Mouse (Mus musculus) heart, embryonic 13.5 days (tissue): ENCODE data around the gene Agap1. TPM values are rescaled to one million over a fixed set of nuclear protein-coding genes. Genes with fewer than 3 reads are reported as not detected.

Experiments
- ATAC-seq: fragments of 200-750 bp; cut with Nextera tagmentation; 2 replicates; pipeline ENCODE4 v1.8.0; 2017; ENCODE audit warnings: moderate TSS enrichment; ENCODE audit not compliant: insufficient number of reproducible peaks, low FRiP score, low TSS enrichment; ENCODE audit errors: extremely low read depth
- H3K27ac ChIP-seq: fragments of 300-500 bp; sonication (generic); replicated peaks from 2 replicates; pipeline ENCODE4 v1.5.1; 2015; ENCODE audit warnings: moderate library complexity, mild to moderate bottlenecking, inconsistent platforms
- H3K27me3 ChIP-seq: fragments of 300-500 bp; sonication (generic); replicated peaks from 2 replicates; pipeline ENCODE4 v1.6.1; 2015; ENCODE audit warnings: mild to moderate bottlenecking, inconsistent platforms
- H3K36me3 ChIP-seq: fragments of 300-500 bp; sonication (generic); 2 replicates; pipeline ENCODE4 v1.6.1; 2015; ENCODE audit warnings: mild to moderate bottlenecking, inconsistent platforms
- H3K4me1 ChIP-seq: fragments of 300-500 bp; sonication (generic); 2 replicates; pipeline ENCODE4 v1.6.1; 2015; ENCODE audit warnings: inconsistent platforms
- H3K4me2 ChIP-seq: fragments of 300-500 bp; sonication (generic); 2 replicates; pipeline ENCODE4 v1.6.1; 2015; ENCODE audit warnings: inconsistent platforms, mild to moderate bottlenecking, moderate library complexity
- H3K4me3 ChIP-seq: fragments of 300-500 bp; sonication (generic); 2 replicates; pipeline ENCODE4 v1.5.1; 2015; ENCODE audit warnings: moderate library complexity, mild to moderate bottlenecking, inconsistent platforms
- H3K9ac ChIP-seq: fragments of 300-500 bp; sonication (generic); 2 replicates; pipeline ENCODE4 v1.6.1; 2015; ENCODE audit warnings: inconsistent platforms, mild to moderate bottlenecking, moderate library complexity
- H3K9me3 ChIP-seq: fragments of 300-500 bp; sonication (generic); 2 replicates; pipeline ENCODE4 v1.6.1; 2016; ENCODE audit warnings: inconsistent platforms
- WGBS: fragments of 180-500 bp; shearing (Covaris S2); methylation state at CpG from one replicate; pipeline ENCODE4 v1.1.7; 2015; ENCODE audit warnings: mixed read lengths; 5-methylcytosine and 5-hydroxymethylcytosine counted together
- polyA plus RNA-seq: library from polyadenylated mRNA; unstranded; fragments of >200 nt; fragmentation: Nextera tagmentation; extraction: Ambion mirVana; gene quantifications from 2 replicates; pipeline ENCODE4 v1.2.1, GENCODE M21; 2015

The Agap1 gene
- polyA plus RNA-seq, 1 experiment from 2014 or later, result 7.1 TPM

- Histone ChIP-seq H3K4me3 (no peak overlapping the region), H3K9ac (no peak overlapping the region), H3K4me2 (no peak overlapping the region; the same call in 1 of the 2 replicates), H3K27ac (peak overlapping the region; percentile 67), H3K4me1 (peaks cover 27% of the 10 kb centered on the region), H3K36me3 (peaks cover 14% of the 10 kb centered on the region), H3K9me3 (no peaks in the 10 kb centered on the region), H3K27me3 (no peaks in the 10 kb centered on the region)
- 45% methylated on average over 6 of the region's 6 CpGs for WGBS
- ATAC-seq, result no peak
Observed at GRCm38 (mm10) chr1:89724555-89724954, 269.9 kb downstream of the Agap1 start.

GRCm38 (mm10) chr1:89724957-89725356, 270.4 kb downstream of the Agap1 start:
- Histone ChIP-seq H3K9ac (no peak overlapping the region), H3K4me1 (peaks cover 30% of the 10 kb centered on the region), H3K9me3 (no peaks in the 10 kb centered on the region), H3K27ac (peak overlapping the region; percentile 67), H3K27me3 (no peaks in the 10 kb centered on the region), H3K36me3 (peaks cover 14% of the 10 kb centered on the region), H3K4me3 (no peak overlapping the region), H3K4me2 (no peak overlapping the region)
- WGBS, result 71% methylated on average over 9 of the region's 9 CpGs
- ATAC-seq, result no peak

- Histone ChIP-seq H3K9me3 (no peaks in the 10 kb centered on the region), H3K4me1 (peaks cover 25% of the 10 kb centered on the region), H3K4me2 (no peak overlapping the region), H3K27ac (no peak overlapping the region), H3K9ac (no peak overlapping the region), H3K36me3 (peaks cover 24% of the 10 kb centered on the region), H3K4me3 (no peak overlapping the region), H3K27me3 (no peaks in the 10 kb centered on the region)
- no peak for ATAC-seq
- WGBS, result 89% methylated on average over 6 of the region's 6 CpGs
Observed at GRCm38 (mm10) chr1:89728481-89728880, 273.9 kb downstream of the Agap1 start.

- 69% methylated on average over 13 of the region's 13 CpGs for WGBS
- no peaks in the 10 kb centered on the region for H3K9me3 ChIP-seq
- no peak overlapping the region for H3K4me2 ChIP-seq
- H3K27me3 ChIP-seq, result no peaks in the 10 kb centered on the region
- H3K9ac ChIP-seq, result no peak overlapping the region
- H3K4me3 ChIP-seq, result no peak overlapping the region
- H3K36me3 ChIP-seq, result peaks cover 28% of the 10 kb centered on the region
- peaks cover 9% of the 10 kb centered on the region for H3K4me1 ChIP-seq
- H3K27ac ChIP-seq, result no peak overlapping the region
- ATAC-seq, result no peak
Observed at GRCm38 (mm10) chr1:89730589-89731195, 276.1 kb downstream of the Agap1 start.

GRCm38 (mm10) chr1:89734368-89734767, 279.8 kb downstream of the Agap1 start:
- H3K27me3 ChIP-seq, result no peaks in the 10 kb centered on the region
- peaks cover 14% of the 10 kb centered on the region for H3K36me3 ChIP-seq
- no peak for ATAC-seq
- no peak overlapping the region for H3K4me2 ChIP-seq
- no peak overlapping the region for H3K4me3 ChIP-seq
- no peaks in the 10 kb centered on the region for H3K9me3 ChIP-seq
- no peak overlapping the region for H3K27ac ChIP-seq
- no peak overlapping the region for H3K9ac ChIP-seq
- peaks cover 12% of the 10 kb centered on the region for H3K4me1 ChIP-seq
- WGBS, result 78% methylated on average over 9 of the region's 9 CpGs

GRCm38 (mm10) chr1:89735146-89735545, 280.5 kb downstream of the Agap1 start:
- Histone ChIP-seq H3K9me3 (no peaks in the 10 kb centered on the region), H3K9ac (no peak overlapping the region), H3K36me3 (peaks cover 14% of the 10 kb centered on the region), H3K4me2 (no peak overlapping the region), H3K4me3 (no peak overlapping the region), H3K27ac (no peak overlapping the region), H3K27me3 (no peaks in the 10 kb centered on the region), H3K4me1 (peaks cover 11% of the 10 kb centered on the region)
- WGBS, result 70% methylated on average over 6 of the region's 6 CpGs
- ATAC-seq, result no peak

GRCm38 (mm10) chr1:89736021-89736420, 281.4 kb downstream of the Agap1 start:
- Histone ChIP-seq H3K27me3 (no peaks in the 10 kb centered on the region), H3K27ac (no peak overlapping the region), H3K4me3 (no peak overlapping the region), H3K4me2 (no peak overlapping the region), H3K9me3 (no peaks in the 10 kb centered on the region), H3K4me1 (peaks cover 7% of the 10 kb centered on the region), H3K36me3 (peaks cover 15% of the 10 kb centered on the region), H3K9ac (no peak overlapping the region)
- 86% methylated on average over 6 of the region's 6 CpGs for WGBS
- no peak for ATAC-seq

- no peak overlapping the region for H3K4me3 ChIP-seq
- no peak overlapping the region for H3K9ac ChIP-seq
- no peak overlapping the region for H3K4me2 ChIP-seq
- no peaks in the 10 kb centered on the region for H3K9me3 ChIP-seq
- WGBS, result 65% methylated on average over 17 of the region's 17 CpGs
- H3K36me3 ChIP-seq, result peaks cover 19% of the 10 kb centered on the region
- no peak overlapping the region for H3K27ac ChIP-seq
- ATAC-seq, result no peak
- H3K4me1 ChIP-seq, result peaks cover 7% of the 10 kb centered on the region
- no peaks in the 10 kb centered on the region for H3K27me3 ChIP-seq
Observed at GRCm38 (mm10) chr1:89739067-89739774, 284.6 kb downstream of the Agap1 start.

GRCm38 (mm10) chr1:89739775-89740099, 285.1 kb downstream of the Agap1 start:
- no peaks in the 10 kb centered on the region for H3K27me3 ChIP-seq
- no peak overlapping the region for H3K9ac ChIP-seq
- peaks cover 24% of the 10 kb centered on the region for H3K36me3 ChIP-seq
- no peak for ATAC-seq
- H3K4me1 ChIP-seq, result peaks cover 7% of the 10 kb centered on the region
- no peak overlapping the region for H3K27ac ChIP-seq
- no peak overlapping the region for H3K4me2 ChIP-seq
- 36% methylated on average over 3 of the region's 3 CpGs for WGBS
- H3K4me3 ChIP-seq, result no peak overlapping the region
- no peaks in the 10 kb centered on the region for H3K9me3 ChIP-seq

GRCm38 (mm10) chr1:89742359-89742758, 287.8 kb downstream of the Agap1 start:
- no peak for ATAC-seq
- no peaks in the 10 kb centered on the region for H3K9me3 ChIP-seq
- WGBS, result 61% methylated on average over 3 of the region's 3 CpGs

GRCm38 (mm10) chr1:89746171-89746570, 291.6 kb downstream of the Agap1 start:
- Histone ChIP-seq H3K36me3 (peaks cover 32% of the 10 kb centered on the region), H3K4me1 (peaks cover 14% of the 10 kb centered on the region), H3K9me3 (no peaks in the 10 kb centered on the region), H3K4me3 (no peak overlapping the region), H3K27me3 (no peaks in the 10 kb centered on the region), H3K27ac (no peak overlapping the region), H3K4me2 (no peak overlapping the region), H3K9ac (no peak overlapping the region)
- no peak for ATAC-seq
- 93% methylated on average over 3 of the region's 3 CpGs for WGBS

More at GRCm38 (mm10) chr1:89742359-89742758, 287.8 kb downstream of the Agap1 start:
- H3K4me1 ChIP-seq, result peaks cover 7% of the 10 kb centered on the region
- no peaks in the 10 kb centered on the region for H3K27me3 ChIP-seq
- H3K4me2 ChIP-seq, result no peak overlapping the region
- H3K36me3 ChIP-seq, result peaks cover 35% of the 10 kb centered on the region
- no peak overlapping the region for H3K4me3 ChIP-seq
- H3K27ac ChIP-seq, result no peak overlapping the region
- no peak overlapping the region for H3K9ac ChIP-seq

GRCm38 (mm10) chr1:89749666-89750065, 295.1 kb downstream of the Agap1 start:
- Histone ChIP-seq H3K9ac (no peak overlapping the region), H3K4me3 (no peak overlapping the region), H3K36me3 (peaks cover 11% of the 10 kb centered on the region), H3K4me1 (peaks cover 18% of the 10 kb centered on the region), H3K27ac (no peak overlapping the region), H3K4me2 (no peak overlapping the region), H3K9me3 (no peaks in the 10 kb centered on the region; the same call in 1 of the 2 replicates), H3K27me3 (no peaks in the 10 kb centered on the region)
- ATAC-seq, result no peak
